Mouse (Mus musculus) brain, embryonic 18.5 days (tissue): Measurements from ENCODE around the gene Ddi2.
"Not testable (repeated sequence)": the region's sequence is repeated elsewhere in the genome, so short reads cannot be mapped to it uniquely, and the experiment has no call there.

Source experiments
- DNase-seq: peaks from one replicate; pipeline ENCODE4 v3.0.0-alpha.2; 2012; ENCODE audit warnings: low read depth, low spot score

Gene Ddi2

DNA sequence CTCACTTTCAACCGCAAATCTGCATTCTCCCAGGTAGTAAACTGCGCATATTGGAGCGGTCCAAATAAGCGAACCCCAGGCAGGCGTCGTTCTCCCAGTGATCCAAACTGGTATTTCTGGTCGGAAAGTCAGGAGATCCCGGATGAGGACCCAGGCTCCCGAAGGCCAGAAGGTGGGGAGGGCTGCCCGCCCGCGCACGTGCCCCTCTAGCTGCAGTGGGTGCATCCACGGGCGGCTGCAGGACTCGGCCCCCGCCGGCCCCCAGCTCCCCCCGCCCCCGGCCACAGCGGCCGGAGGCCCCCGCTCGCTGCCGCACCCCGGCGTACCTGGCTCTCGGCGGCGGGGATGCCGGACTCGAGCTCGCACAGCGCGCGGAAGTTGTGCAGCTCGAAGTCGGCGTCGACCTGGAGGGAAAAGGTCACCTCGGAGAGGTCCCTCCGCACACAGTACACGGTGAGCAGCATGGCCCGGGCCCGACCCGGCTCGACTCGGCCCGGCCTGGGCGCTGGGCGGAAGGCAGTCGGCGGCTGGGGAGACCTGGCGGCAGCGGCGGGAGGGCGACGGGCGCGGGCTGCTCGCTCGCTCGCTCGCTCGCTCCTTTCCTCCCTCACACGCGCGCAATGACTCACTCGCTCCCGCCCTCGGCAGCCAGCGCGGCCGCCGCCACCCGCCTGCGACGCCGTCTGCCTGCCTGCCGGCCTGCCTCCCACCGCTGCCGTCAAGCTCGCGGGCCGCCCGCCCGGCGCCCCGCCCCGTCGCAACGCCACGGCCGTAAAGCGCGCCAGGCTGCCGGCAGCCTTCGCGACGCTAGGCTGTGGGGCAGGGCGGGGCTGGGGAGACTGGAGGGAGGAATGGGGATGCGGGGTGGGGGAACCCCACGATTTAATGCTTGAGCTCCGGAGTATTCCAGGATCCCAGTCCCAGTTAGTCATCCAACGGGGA lies at the start of gene Ddi2:
TSS of gene Ddi2 (minus strand) at position 689 of the 942 bp plus-strand sequence.
- peak; percentile 77 for DNase-seq

DNA sequence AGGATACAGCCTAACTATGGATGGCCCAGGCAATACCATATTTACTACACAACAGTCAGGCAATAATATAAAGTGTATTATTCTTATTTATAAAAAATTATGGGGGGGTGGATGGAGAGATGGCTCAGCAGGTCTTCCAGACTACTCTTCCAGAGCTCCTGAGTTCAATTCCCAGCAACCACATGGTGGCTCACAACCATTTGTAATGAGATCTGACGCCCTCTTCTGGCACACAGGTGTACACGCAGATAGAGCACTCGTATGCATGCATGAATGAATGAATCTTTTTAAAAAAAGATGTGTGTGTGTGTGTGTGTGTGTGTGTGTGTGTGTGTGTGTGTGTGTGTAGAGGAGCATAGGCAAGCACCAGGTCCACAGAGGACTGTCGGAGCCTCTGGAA lies 49.8 kb upstream of the Ddi2 start:
- not testable (repeated sequence) for DNase-seq

DNA sequence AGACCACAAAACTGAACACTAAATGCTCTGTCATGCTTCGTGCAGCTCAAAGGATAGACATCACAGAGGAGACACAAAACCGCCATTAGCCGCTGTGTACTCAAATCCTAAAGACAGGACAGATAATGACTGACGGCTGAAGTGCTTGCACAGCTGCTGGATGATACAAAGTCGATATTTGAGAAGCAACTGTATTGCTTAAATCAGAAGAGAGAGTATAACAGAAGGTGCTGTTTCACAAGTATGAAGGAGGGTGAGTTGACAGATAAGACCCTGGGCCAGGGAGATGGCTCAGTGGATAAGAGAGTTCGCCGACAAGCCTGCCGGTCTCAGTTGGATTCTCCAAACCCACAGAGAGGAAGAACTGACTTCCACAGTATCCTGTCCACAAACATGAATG lies 48.6 kb upstream of the Ddi2 start:
- no peak for DNase-seq

DNA sequence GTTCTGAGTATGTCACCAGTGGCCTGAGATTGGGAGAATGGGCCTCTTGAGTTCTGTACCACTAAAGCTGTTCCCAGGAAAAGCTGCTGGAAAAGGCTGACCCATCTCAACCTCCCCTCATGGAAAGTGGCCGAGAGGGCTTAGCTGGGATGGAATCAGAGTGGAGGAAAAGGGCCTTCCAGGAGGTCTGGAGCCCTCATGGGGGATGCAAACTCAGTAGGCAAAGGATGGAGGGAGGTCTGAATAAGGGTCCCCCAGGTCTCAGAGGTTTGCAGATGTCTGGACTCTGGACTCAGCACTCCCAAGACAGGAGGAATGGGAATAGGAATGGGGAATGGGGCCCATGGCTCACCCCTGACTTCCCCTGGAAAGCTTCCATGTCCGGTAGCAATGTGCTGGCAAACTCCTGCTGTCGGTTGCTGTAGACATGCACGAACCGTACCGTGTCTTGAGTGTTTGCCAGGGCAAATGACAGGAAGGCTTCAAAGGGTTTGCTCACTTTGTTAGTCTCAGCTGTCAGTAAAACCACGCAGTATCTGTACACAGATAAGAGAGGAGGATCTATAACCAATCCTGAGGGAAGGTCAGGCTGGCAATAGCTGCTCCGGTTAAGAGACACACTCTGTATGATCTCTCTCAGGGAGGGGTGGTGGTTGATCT lies 46.4 kb upstream of the Ddi2 start:
- DNase-seq = no peak

DNA sequence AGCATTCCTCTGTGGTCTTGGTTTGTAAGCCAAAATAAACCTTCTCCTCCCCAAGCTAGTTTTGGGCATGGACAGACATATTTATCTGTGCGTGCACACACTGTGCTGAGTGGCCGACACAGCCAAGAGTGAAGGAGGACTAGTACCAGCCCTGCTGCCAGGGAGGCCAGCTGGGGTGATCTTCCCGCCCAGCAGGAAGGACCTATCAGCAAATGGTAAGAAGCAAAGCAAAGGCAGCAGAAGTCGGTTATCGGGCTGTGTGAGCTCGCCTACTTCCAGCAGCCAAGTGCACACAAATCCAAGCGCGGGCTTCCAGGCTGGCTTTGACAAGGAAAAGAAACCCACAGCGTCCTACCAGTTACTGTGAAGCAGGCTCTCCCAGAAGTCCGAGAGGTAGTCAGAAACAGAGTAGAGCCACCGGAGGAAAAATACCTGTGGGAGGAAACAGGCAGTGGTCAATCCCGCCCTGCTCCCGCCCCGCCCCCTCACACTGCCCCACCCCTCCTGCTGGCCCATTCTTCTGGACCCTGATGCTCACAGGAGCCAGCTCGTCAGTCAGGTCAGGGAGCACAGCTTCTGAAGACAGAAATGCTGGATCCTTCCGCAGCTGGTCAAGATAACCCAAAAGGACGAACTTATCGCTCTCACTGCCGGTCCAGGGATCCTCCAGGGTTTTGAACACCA lies 44.3 kb upstream of the Ddi2 start:
- no peak for DNase-seq

DNA sequence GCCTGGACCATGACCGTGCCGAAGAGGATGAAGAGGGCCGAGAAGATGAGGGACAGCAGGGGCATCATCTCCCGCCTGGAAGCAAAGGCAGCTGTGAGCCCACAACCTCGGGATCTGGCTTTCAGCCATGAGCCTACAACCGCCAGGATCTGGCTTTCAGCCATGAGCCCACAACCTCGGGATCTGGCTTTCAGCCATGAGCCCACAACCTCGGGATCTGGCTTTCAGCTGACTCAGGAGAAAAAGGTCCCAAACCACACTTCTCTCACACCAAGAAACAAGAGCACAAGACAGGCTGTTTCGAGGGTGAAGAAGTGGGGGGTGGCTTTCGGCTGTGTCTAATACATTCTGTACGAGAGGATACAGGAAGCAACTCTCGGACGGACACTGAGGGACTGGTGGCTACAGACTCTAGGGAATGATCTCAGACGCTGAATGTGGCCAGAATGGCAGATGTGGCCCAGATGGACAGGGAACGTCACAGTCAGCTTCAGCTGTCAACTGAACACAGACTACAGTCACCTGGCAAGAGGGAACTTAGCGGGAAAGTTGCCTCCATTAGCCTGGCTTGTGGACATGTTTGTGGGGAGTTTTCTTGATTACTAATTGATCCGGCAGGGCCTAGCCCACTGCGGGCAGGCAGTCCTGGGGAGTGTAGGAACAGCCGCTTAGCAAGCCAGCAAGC lies 43.6 kb upstream of the Ddi2 start:
- DNase-seq = peak; percentile 26

DNA sequence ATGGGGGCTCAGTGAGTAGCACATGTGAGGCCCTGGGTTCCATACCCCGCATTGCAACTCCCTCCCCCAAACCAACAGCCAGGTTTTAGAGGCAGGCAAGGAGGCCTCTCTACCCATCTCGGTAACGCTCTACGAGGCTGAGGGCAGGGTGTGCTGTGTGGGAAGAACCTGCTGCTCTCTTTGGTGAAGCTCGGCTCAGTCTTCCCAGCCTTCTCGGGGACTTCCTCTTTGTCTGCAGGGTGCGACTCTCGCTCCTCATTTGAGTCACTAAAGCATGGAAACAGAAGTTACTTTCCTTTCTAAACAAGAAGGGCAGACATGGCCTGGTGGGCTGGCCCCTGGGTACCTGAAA lies 43.1 kb upstream of the Ddi2 start:
- DNase-seq = no peak

DNA sequence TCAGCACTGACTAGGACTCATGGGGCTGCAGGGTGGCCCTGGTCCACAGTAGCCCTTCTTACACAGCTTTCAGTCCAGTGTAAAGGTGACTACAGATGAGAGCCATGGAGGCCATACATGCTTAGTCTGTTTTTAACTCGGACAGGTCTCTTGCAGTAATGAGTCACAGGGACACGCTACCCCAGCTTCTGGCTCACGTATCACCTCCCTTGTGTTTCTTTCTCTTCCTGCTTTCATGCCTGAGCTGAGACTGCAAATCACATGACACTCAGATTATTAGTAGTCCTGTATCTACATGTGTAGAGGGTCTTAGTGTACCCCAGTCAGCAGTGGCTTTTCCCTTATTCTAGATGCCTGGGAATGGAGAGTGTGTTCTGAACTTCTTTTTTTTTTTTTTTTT lies 41.8 kb upstream of the Ddi2 start:
- DNase-seq = no peak

DNA sequence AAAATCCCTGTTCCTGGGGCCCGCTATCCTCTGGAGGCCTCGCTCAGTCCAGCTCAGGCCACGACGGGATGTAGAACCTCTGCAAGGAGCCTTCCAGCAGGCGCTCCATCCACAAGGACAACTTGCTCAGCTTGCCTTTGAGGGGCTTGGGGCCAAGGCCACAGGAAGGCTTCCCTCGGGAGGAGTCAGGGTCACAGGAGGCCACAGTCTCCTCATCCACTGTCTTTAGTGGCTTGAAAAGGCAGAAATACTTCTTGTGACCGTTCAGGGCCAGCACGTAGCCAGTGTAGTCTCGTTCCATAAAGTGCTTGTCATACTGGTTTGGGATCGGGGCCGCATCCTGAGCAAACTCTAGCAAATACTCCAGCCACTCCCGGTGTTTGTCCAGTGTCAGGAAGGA lies 40.3 kb upstream of the Ddi2 start:
- DNase-seq = no peak

DNA sequence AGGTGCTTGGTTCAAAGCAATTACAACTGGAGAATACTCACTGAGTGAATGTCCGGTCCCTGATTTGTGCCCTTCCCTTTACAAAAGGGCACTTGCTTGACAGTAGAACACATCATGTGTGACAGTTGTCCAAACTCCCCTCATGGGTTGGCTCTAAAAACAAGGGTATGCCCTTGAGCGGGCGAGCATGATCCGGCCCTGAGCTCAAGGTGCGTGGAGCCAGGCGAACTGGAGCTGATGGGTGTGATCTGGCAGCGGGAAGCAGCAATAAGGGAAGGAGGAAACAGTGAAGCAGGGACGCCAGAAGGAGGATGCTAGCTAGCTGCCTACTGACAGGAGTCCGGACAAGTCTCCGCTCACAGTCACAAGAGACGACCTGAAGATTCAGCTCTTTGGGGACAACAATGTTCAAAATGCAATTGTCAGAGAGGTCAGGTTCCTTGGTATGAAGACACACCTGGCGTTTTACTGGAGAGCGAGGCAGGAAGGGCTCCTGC lies 38.9 kb upstream of the Ddi2 start:
- no peak for DNase-seq

DNA sequence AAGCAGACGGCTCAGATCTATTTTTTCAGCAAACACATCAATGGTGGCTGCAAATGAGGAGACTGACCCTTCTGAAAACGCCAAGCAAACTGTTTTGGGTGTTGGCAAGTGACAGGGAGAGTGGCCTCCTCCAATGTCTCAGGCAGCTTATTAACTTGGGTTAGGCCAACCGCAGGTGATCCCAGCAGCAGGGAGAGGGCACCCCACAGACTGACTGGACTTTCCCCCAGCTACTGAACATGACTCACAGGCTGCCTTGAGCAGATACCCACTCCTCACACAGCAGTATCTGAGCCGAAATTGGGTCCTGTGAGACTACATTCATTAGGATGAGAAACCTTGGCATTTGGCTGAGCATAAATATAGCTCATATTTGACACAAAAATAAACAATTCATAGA lies 37.7 kb upstream of the Ddi2 start:
- DNase-seq = no peak

DNA sequence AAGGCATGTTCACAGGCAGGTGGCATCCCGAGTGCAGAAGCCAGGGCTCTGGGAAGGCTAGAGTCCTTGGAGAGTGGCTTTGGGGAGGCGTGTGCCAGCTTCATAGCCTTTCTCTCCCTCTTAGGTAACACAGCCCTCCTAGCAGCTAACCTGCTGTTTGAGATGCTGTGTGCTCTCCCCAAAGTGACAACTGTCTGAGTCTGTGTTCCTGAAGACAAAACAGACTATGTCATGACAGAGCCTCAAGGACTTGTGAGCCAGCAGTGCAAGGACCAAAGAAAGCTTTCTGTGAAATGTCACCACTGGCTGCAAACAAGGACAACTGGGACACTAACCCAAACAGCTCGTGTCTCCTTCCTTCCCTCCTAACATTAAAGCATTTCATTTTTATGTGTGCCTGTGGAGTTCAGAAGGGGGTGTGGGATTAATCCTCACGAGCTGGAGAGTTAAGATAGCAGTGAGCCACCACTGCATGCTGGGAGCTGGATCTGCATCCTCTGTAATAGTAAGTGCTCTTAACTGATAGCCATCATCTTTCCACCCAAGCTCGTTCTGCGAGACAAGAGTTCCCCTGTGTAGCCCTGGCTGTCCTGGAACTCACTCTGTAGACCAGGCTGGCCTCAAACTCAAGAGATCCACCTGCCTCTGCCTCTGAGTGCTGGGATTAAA lies 35.8 kb upstream of the Ddi2 start:
- DNase-seq = no peak

DNA sequence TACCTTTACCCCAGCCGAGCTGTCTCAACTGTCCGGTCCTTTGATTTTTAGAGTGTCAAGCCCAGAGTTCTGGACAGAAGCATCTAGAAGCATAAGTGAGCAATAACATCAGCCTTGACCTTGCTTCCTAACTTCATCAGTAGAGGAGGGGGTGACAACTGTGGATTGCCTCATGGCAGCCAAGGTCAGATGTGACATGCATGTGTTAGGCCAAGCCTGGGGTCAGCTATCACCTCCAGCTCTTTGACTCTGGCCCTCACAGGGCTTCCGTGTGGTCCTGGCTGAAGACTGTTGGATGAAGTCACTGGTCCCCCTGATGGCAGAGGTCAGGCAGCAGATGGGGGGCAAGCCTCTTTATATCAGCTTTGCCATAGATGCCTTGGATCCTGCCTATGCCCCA lies 33.9 kb upstream of the Ddi2 start:
- DNase-seq = no peak

DNA sequence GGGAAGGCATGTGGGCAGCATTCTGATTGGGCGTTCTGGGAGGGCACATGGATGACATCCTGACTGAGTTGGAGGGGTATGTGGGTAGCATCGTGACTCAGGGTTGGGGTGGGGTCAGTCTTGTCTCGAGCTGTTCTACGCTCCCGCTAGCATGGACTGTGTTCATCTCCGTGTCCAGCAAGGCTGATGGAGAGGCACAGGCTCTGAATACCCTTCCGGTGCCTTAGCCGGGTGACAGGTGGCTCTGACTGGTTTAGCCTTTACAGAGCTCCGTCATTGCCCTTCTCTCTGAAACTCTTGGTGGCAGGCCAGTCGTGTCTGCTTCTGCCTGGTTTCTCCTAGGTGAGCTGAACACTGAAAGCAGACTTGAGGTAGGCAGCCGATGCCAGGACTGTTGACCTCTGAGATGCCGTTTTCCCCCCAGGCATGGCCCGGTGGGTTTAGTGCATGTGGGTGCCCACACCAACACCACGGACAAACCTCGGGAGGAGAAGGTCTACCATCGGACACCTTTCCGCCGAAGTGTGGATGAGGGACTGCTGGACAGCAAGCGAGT lies 32.2 kb upstream of the Ddi2 start:
- DNase-seq = no peak

DNA sequence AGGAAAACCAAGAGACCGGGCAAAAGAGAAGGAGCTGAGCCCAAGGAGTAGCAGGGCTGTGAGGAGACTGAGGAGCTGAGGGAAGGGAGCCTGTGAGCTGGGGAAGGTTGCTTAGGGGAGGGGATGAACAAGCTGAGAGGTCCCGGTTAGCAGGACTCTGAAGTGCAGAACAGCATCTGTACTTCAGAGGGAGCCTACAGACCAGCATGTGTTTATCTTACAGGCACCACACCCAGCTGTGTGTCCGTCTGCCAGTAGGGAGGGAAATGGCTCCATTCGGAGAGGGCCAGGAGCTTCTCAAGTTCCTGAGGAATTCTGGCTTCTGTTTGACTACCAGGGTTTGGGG lies 28.8 kb upstream of the Ddi2 start:
- DNase-seq = no peak

DNA sequence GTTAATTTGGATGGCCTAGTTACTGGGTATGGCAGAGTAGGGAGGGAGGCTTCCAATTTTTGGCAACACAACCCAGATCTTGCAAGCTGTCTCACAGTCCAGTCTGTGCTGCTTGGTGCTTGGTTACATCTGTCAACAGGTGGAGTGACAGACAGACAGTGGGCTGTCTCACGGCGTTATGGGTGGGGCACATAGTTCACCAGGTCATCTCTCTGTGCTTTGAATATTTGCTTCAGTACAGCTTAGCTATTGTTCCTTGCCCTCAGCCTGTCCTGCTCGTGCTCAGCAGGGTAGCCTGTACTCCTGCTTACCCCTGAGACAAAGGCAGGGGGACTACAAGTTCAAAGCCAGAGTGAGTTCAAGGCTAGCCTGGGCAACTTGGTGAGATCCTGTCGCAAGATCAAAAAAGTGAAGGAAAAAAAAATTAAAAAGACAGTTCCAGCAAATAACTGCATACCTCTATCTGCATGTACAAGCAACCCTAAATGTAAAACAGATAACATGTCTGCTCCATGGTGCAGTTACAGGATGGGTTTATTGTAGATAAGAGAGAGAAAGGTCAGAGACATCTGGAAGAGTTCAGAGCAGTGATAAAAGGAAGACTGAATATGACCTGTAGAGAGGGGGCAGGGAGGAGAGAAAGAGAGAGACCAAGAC lies 28.3 kb upstream of the Ddi2 start:
- no peak for DNase-seq

DNA sequence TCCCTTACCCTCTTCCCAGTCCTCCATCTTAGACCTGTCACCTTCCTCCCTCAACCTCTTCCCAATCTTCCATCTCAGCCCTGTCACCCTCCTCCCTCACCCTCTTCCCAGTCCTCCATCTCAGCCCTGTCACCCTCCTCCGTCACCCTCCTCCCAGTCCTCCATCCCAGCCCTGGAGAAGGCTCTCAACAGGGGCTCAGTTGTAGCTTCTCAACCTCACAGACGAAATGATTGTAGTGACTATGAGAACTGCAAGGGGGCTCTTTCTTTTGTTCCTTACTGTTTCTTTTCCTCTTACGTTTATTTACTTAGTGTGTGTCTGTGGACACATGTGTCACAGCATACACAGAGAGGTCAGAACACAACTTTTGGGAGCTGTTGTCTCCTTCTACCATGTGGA lies 27.6 kb upstream of the Ddi2 start:
- DNase-seq = no peak

DNA sequence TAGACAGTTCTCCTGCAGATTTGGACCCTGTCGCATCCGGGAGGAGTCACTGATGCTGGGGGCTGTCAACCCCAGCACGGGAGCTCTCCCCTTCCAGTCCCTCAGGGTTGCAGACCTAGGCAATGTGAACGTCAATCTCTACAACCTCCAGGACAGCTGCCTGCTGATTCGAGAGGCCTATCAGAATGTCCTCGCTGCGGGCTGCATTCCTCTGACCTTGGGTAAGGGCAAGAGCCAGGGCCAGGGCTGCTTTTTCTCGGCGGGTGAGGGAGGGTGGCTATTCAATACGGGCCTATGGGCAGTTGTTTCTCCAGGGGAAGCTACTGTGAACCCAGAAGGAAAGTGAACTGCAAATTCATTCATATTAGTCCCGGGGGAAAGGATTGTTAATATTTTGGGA lies 26.3 kb upstream of the Ddi2 start:
- DNase-seq = no peak

DNA sequence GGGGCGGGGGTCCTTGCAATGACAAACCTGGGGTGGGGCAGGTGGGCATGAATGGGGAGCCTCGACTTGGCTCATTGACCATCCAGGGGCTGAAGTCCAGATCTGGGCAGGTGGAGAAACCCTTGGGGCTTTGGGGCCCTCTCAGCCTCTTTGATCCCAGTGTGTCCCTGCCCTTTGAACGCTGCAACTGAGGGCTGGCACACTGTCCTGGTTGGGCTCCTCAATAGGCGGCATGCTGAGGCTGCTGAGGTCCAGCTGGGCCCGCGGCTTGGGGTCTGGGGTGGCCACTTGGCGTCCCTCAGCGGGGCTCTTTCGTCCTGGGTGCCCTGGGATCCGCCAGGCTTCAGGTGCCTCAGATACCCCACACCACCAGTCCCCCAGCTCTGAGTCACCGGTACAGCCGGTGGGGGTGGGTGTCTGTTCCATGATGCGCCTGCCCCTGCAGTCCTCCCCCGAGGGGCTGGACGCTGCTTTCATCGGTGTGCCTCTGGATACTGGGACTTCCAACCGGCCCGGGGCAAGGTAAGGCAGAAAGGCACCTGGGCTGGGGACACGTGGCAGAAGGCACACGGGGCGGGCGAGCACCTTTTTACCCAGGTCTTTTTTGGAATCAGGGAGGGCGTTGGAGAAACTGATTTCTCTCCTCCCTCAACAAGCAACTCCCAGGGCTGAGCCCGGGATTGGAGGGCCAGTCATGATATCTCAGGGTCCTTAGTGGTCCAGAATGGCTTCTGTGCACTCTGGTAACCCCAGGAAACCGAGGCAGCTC lies 23.5 kb upstream of the Ddi2 start, which contains the start of gene Agmat:
TSS of gene Agmat (plus strand) at position 95 of the 769 bp plus-strand sequence.
- no peak for DNase-seq

DNA sequence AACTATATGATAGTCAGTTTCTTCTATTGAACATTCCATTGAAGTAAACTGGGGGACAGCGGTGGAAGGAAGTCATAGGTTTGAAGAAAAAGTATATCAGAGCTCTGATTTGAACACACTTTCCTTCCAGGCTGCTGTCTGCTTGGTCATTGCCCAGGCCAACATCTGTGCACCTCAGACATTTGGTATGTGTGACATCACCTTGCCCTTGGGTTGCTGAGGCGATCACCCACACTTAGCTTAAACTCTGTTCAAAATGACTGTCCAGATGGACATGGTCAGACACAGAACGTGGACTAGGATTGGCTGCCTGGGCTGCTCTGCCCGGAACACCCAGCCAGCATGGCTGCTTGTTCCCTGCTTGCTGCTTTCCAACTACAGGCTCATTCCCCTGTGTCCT lies 19.2 kb upstream of the Ddi2 start:
- DNase-seq = no peak
